ENCODE assay signal across 7 mouse cellular contexts in genomic region chr9:94378835-94379234, GRCm38 (mm10).
DNase-seq lines count a peak whose midpoint lies in the region; ATAC-seq lines count a peak whose summit lies in the region.

No protein-coding gene starts in this region.

- WGBS in midbrain, embryonic 11.5 days, result 63% methylated on average over 5 of the region's 5 CpGs
- WGBS in midbrain, embryonic 10.5 days, result 76% methylated on average over 5 of the region's 5 CpGs
- 14% methylated on average over 5 of the region's 5 CpGs for WGBS in forebrain, embryonic 15.5 days
- 22% methylated on average over 5 of the region's 5 CpGs for WGBS in stomach, embryonic 16.5 days

- no peak overlapping the region for H3K9ac ChIP-seq in midbrain, embryonic 11.5 days (ENCODE audit: low read length)
- H3K9ac ChIP-seq in forebrain, embryonic 15.5 days (replicated peaks), result no peak overlapping the region
- H3K9ac ChIP-seq in stomach, embryonic 16.5 days (ENCODE audit: low read length), result no peak overlapping the region

- H3K4me2 ChIP-seq in midbrain, embryonic 11.5 days, result no peak overlapping the region
- H3K4me2 ChIP-seq in forebrain, embryonic 15.5 days (replicated peaks), result no peak overlapping the region
- H3K4me2 ChIP-seq in stomach, embryonic 16.5 days (ENCODE audit: low read depth, low read length), result no peak overlapping the region

- DNase-seq in midbrain, embryonic 11.5 days (ENCODE audit: low spot score, missing footprints), result no peak
- no peak for DNase-seq in midbrain, embryonic 10.5 days (ENCODE audit: low spot score)
- DNase-seq in kidney, postnatal 4 days, result peak; percentile 16 to 32
- DNase-seq in testis, postnatal 10 days (ENCODE audit: low spot score), result no peak
- DNase-seq in right cerebral cortex, adult 18-20 months, result no peak

- 0 out of 2 replicates have a peak, but pooled peaks cover 2% of the 10 kb centered on the region for H3K4me1 ChIP-seq in midbrain, embryonic 11.5 days (ENCODE audit: control insufficient read depth, insufficient read depth, low read length)
- peaks cover 19% of the 10 kb centered on the region for H3K4me1 ChIP-seq in midbrain, embryonic 10.5 days
- peaks cover 15% of the 10 kb centered on the region for H3K4me1 ChIP-seq in forebrain, embryonic 15.5 days
- H3K4me1 ChIP-seq in stomach, embryonic 16.5 days (ENCODE audit: control insufficient read depth, insufficient read depth, low read length), result no peaks in the 10 kb centered on the region

- no peak overlapping the region for H3K27ac ChIP-seq in midbrain, embryonic 11.5 days (ENCODE audit: low read depth, low read length)
- H3K27ac ChIP-seq in midbrain, embryonic 10.5 days (replicated peaks), result no peak overlapping the region
- 0 out of 2 replicates have a peak overlapping the region, but pooled peaks have one; percentile 21 for H3K27ac ChIP-seq in forebrain, embryonic 15.5 days (replicated peaks)
- H3K27ac ChIP-seq in stomach, embryonic 16.5 days (ENCODE audit: low read length), result no peak overlapping the region

- no peaks in the 10 kb centered on the region for H3K27me3 ChIP-seq in midbrain, embryonic 11.5 days (ENCODE audit: control insufficient read depth, insufficient read depth, low read length)
- no peaks in the 10 kb centered on the region for H3K27me3 ChIP-seq in midbrain, embryonic 10.5 days (ENCODE audit: low read depth, poor library complexity, severe bottlenecking)
- H3K27me3 ChIP-seq in forebrain, embryonic 15.5 days, result no peaks in the 10 kb centered on the region
- no peaks in the 10 kb centered on the region for H3K27me3 ChIP-seq in stomach, embryonic 16.5 days (ENCODE audit: control insufficient read depth, insufficient read depth, low read length)

- H3K4me3 ChIP-seq in midbrain, embryonic 11.5 days (ENCODE audit: low read depth, low read length), result no peak overlapping the region
- H3K4me3 ChIP-seq in midbrain, embryonic 10.5 days, result no peak overlapping the region
- no peak overlapping the region for H3K4me3 ChIP-seq in forebrain, embryonic 15.5 days
- no peak overlapping the region for H3K4me3 ChIP-seq in stomach, embryonic 16.5 days (replicated peaks; ENCODE audit: low read length)

- no peaks in the 10 kb centered on the region for H3K36me3 ChIP-seq in midbrain, embryonic 11.5 days (ENCODE audit: control insufficient read depth, insufficient read depth, low read length)
- no peaks in the 10 kb centered on the region for H3K36me3 ChIP-seq in midbrain, embryonic 10.5 days
- no peaks in the 10 kb centered on the region for H3K36me3 ChIP-seq in forebrain, embryonic 15.5 days
- H3K36me3 ChIP-seq in stomach, embryonic 16.5 days (ENCODE audit: control insufficient read depth, insufficient read depth, low read length), result no peaks in the 10 kb centered on the region

- ATAC-seq in midbrain, embryonic 11.5 days (ENCODE audit: low FRiP score), result peak; percentile 45; the same call in 1 of the 2 replicates
- peak; percentile 51 for ATAC-seq in forebrain, embryonic 15.5 days (replicated peaks)
- ATAC-seq in stomach, embryonic 16.5 days (ENCODE audit: insufficient read depth, low FRiP score), result peak; percentile 50; the same call in 1 of the 2 replicates

- no peaks in the 10 kb centered on the region for H3K9me3 ChIP-seq in midbrain, embryonic 11.5 days (ENCODE audit: control insufficient read depth, low read length)
- H3K9me3 ChIP-seq in midbrain, embryonic 10.5 days (replicated peaks), result no peaks in the 10 kb centered on the region
- no peaks in the 10 kb centered on the region for H3K9me3 ChIP-seq in forebrain, embryonic 15.5 days
- no peaks in the 10 kb centered on the region for H3K9me3 ChIP-seq in stomach, embryonic 16.5 days (replicated peaks; ENCODE audit: control insufficient read depth, low read length)

Comparison
In these comparisons a context has a peak if more than half of its experiments do, and no peak if none do; other contexts are left out.
1. DNase-seq: peak in kidney, postnatal 4 days (2 of 2); none in midbrain, embryonic 11.5 days (single experiment), midbrain, embryonic 10.5 days (single experiment), testis, postnatal 10 days (single experiment) and right cerebral cortex, adult 18-20 months (single experiment).
2. Peak in every context shown above with its lines, with median percentiles within 50 percentile points of each other: ATAC-seq.